Mouse (Mus musculus): Measurements from ENCODE around the gene Gabrr2. TPM values are rescaled to one million over a fixed set of nuclear protein-coding genes. Genes with fewer than 3 reads are reported as not detected.

Gene Gabrr2
- polyA plus RNA-seq (2015; fragmentation: Nextera tagmentation; extraction: Ambion mirVana): 0.06 TPM in 1 of 2 replicates, not detected in the other

DNA sequence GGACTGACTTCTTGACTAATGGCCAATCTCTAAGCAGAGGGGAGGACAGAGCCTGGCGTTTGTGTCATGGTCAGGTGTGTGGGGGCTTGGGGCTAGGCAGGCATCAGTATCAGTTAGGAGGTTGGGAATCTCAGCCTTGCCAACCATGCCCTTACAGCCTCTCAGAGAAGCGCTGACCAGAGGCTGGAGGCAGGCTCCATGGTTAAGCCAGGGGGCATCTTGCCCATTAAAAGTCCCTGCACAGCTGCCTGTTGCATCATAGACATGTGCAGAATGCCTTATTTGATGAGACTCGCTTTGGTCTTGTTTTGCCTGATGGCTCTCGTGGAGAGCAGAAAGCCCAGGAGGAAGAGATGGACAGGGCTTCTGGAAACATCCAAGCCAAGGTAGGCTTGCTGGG is at the start of gene Gabrr2:
Gene Gabrr2, plus strand, starts transcription at position 19 of the 400 bp plus-strand sequence.
- WGBS (ENCODE audit: insufficient replicate concordance): 80% methylated on average over 4 of the region's 4 CpGs
- no peak within 1 kb of the TSS for H3K27ac ChIP-seq (ENCODE audit: low read depth)
- no peak within 1 kb of the TSS for H3K4me3 ChIP-seq (ENCODE audit: low read depth, low read length)
- DNase-seq: no peak
- H3K36me3 ChIP-seq (replicated peaks; ENCODE audit: insufficient read depth, low read length): no peaks in the 10 kb centered on the region
- H3K9me3 ChIP-seq (ENCODE audit: low read length): no peaks in the 10 kb centered on the region
- no peak for TF ChIP-seq CTCF (IDR thresholded peaks at IDR 0.05; ENCODE audit: low read depth)
- TF ChIP-seq EP300 (IDR thresholded peaks at IDR 0.05; ENCODE audit: low read depth): no peak
- H3K9ac ChIP-seq (replicated peaks): no peak within 1 kb of the TSS
- no peaks in the 10 kb centered on the region for H3K27me3 ChIP-seq (ENCODE audit: insufficient read depth, low read length)
- no peak within 1 kb of the TSS for H3K4me2 ChIP-seq (ENCODE audit: low read depth, low read length)
- H3K4me1 ChIP-seq (ENCODE audit: insufficient read depth): peaks cover 2% of the 10 kb centered on the region; the same call in 1 of the 2 replicates
- no peak for ATAC-seq

DNA sequence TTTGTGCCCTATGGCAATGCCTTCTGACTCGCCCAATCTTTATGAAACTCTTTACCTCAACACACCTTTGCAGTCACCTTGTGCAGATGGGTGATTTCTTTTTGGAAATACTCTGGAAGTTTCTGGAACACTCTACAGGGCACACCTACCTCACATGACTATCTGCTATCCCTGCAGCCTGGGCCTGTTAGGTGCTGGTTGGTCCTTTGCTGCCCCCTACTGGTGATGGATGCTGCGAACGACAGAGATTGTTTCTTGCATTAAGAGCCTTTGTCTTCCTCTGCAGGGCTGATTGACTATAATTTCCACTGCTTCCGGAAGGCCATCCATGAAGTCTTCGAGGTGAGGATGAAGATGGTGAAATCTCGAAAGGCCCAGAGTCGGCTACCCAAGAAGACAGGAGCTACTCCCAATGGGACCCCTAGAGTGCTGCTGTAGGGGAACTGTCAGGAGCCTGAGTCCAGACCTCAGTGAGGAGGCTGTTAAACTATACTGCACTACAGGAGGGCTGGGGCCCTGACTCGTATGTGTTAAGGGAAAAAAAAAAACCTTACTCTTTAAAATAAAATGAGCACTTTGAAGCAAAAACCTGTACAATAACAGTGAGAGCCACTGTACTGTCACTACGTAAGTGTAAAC is 44.3 kb upstream of the Gabrr2 start:
- WGBS (ENCODE audit: insufficient replicate concordance): 38% methylated on average over 9 of the region's 9 CpGs
- Histone ChIP-seq H3K4me3 (ENCODE audit: low read depth, low read length) (no peak overlapping the region), H3K9me3 (ENCODE audit: low read length) (no peaks in the 10 kb centered on the region), H3K9ac (replicated peaks) (no peak overlapping the region), H3K27ac (ENCODE audit: low read depth) (no peak overlapping the region), H3K4me2 (ENCODE audit: low read depth, low read length) (no peak overlapping the region), H3K36me3 (replicated peaks; ENCODE audit: insufficient read depth, low read length) (no peaks in the 10 kb centered on the region), H3K27me3 (ENCODE audit: insufficient read depth, low read length) (no peaks in the 10 kb centered on the region), H3K4me1 (ENCODE audit: insufficient read depth) (no peaks in the 10 kb centered on the region)
- peak; percentile 68 for ATAC-seq
- DNase-seq: peak; percentile 90
- TF ChIP-seq EP300 (IDR thresholded peaks at IDR 0.05; ENCODE audit: low read depth): no peak
- TF ChIP-seq CTCF (IDR thresholded peaks at IDR 0.05; ENCODE audit: low read depth): peak; percentile 99

DNA sequence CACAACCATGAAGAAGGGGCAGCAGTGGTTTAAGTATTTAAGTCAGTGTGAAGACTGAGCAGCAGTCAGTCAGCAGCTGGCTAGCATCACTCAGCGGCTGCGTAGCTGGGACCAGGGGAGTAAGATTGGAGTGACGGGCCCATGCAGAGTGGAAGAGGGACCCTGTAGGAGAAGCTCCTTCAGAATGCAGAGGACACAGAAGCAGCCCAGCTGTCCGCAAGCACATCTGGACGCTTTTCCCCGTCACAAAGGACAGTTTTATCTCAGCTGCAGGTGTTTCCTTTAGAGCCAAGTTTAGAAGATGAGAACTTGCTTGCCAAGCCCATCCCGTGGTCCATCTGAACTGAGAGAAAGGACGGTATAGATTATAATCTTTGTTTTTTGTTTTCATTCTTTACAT is 38.4 kb upstream of the Gabrr2 start:
- Histone ChIP-seq H3K4me3 (ENCODE audit: low read depth, low read length) (no peak overlapping the region), H3K36me3 (replicated peaks; ENCODE audit: insufficient read depth, low read length) (peaks cover 4% of the 10 kb centered on the region), H3K27ac (ENCODE audit: low read depth) (no peak overlapping the region), H3K4me2 (ENCODE audit: low read depth, low read length) (no peak overlapping the region), H3K9me3 (ENCODE audit: low read length) (no peaks in the 10 kb centered on the region), H3K9ac (replicated peaks) (no peak overlapping the region), H3K4me1 (ENCODE audit: insufficient read depth) (0 out of 2 replicates have a peak, but pooled peaks cover 2% of the 10 kb centered on the region), H3K27me3 (ENCODE audit: insufficient read depth, low read length) (no peaks in the 10 kb centered on the region)
- no peak for DNase-seq
- ATAC-seq: no peak
- no peak for TF ChIP-seq EP300 (IDR thresholded peaks at IDR 0.05; ENCODE audit: low read depth)
- no peak for TF ChIP-seq CTCF (IDR thresholded peaks at IDR 0.05; ENCODE audit: low read depth)
- WGBS (ENCODE audit: insufficient replicate concordance): 57% methylated on average over 8 of the region's 8 CpGs

DNA sequence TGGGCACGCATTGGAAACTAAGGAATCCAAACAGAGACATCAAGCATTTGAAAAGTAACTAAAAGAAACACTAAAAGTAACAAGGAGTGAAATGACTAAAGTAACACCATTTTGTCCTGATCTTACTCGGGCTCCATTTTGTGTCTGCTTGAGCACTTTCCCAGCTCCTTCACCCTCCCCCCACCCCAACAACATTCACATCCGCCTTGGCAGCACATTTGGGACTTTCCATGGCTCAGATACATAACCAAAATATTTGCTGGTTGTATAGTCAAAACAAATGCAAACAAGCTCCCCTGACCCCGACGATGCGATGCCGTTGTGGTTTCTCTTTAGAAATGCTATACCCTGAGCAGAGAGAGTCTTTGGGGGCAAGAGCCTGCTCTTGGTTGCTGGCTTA is 33.7 kb upstream of the Gabrr2 start:
- no peak overlapping the region for H3K4me3 ChIP-seq (ENCODE audit: low read depth, low read length)
- peaks cover 21% of the 10 kb centered on the region for H3K4me1 ChIP-seq (ENCODE audit: insufficient read depth)
- no peak for DNase-seq
- no peak overlapping the region for H3K4me2 ChIP-seq (ENCODE audit: low read depth, low read length)
- H3K27me3 ChIP-seq (ENCODE audit: insufficient read depth, low read length): no peaks in the 10 kb centered on the region
- TF ChIP-seq EP300 (IDR thresholded peaks at IDR 0.05; ENCODE audit: low read depth) (no peak), CTCF (IDR thresholded peaks at IDR 0.05; ENCODE audit: low read depth) (no peak)
- 85% methylated on average over 7 of the region's 7 CpGs for WGBS (ENCODE audit: insufficient replicate concordance)
- H3K27ac ChIP-seq (ENCODE audit: low read depth): no peak overlapping the region
- ATAC-seq: no peak
- H3K36me3 ChIP-seq (replicated peaks; ENCODE audit: insufficient read depth, low read length): peaks cover 4% of the 10 kb centered on the region
- H3K9ac ChIP-seq (replicated peaks): no peak overlapping the region
- no peaks in the 10 kb centered on the region for H3K9me3 ChIP-seq (ENCODE audit: low read length)

DNA sequence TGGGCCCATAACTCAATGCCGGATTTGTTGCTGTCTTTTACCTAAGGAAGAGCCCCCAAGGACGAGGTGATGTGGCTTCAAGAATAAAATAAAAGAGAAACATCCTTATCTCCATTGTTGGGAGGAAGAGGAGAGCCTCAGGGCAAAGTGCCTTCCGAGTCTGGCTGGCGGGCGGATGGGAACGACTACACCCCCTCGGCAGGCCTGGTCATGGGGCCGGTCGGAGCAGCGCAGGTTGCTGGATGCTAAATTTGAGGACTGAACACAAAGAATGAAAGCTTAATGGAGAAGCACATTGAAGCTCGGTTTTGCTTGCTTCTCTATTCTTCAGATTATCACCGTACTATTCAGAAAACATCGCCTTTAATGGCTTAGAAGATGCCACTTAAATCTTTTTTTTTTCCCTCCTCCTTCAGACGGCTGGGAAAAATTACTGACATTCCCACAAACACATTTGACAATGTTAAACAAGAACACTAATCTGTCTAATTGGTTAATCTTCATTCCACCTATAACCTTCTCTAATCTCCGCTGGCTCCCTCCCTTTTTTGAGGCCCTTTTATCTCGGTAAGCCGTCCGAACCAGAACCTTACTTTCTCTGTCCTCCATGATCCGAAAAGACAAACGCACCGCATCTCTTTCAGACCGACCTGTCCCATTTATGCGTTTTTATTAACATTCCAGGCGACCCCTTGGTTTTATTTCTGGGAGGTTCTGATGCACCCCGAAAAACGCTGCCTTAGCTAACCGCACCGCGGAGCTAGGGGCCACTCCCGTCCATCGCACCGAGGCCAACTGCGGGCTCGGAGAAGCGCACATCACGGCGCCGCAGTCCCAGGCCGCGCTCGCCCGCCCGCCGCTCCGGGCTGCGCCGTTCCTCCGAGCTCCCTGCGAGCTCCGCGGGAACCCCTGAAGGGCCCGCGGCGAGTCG is 32.3 kb upstream of the Gabrr2 start:
- peak overlapping the region; percentile 97 for H3K27ac ChIP-seq (ENCODE audit: low read depth)
- TF ChIP-seq EP300 (IDR thresholded peaks at IDR 0.05; ENCODE audit: low read depth) (no peak), CTCF (IDR thresholded peaks at IDR 0.05; ENCODE audit: low read depth) (no peak)
- DNase-seq (peak; percentile 48), ATAC-seq (peak; percentile 66)
- peak overlapping the region; percentile 89 for H3K4me3 ChIP-seq (ENCODE audit: low read depth, low read length)
- H3K4me1 ChIP-seq (ENCODE audit: insufficient read depth): peaks cover 23% of the 10 kb centered on the region
- no peaks in the 10 kb centered on the region for H3K27me3 ChIP-seq (ENCODE audit: insufficient read depth, low read length)
- peak overlapping the region; percentile 86 for H3K4me2 ChIP-seq (ENCODE audit: low read depth, low read length)
- peaks cover 4% of the 10 kb centered on the region for H3K36me3 ChIP-seq (replicated peaks; ENCODE audit: insufficient read depth, low read length)
- peak overlapping the region; percentile 98 for H3K9ac ChIP-seq (replicated peaks)
- peaks cover 3% of the 10 kb centered on the region; the same call in 1 of the 2 replicates for H3K9me3 ChIP-seq (ENCODE audit: low read length)
- 5% methylated on average over 55 of the region's 55 CpGs for WGBS (ENCODE audit: insufficient replicate concordance)

Measured in liver, postnatal 0 days (tissue).